Mouse (Mus musculus) ovary, postnatal 14 days (tissue): ENCODE measurements around the gene Tmc2.

Experiments used
- DNase-seq: peaks from one replicate; pipeline ENCODE4 v3.0.0; 2022; ENCODE audit warnings: low spot score

The Tmc2 gene

GRCm38 (mm10) chr2:130256762-130257161 is 61.8 kb downstream of the Tmc2 start:
- DNase-seq: no peak

- DNase-seq: no peak
Measured at GRCm38 (mm10) chr2:130260822-130261221, 65.8 kb downstream of the Tmc2 start.

- DNase-seq: no peak
Measured at GRCm38 (mm10) chr2:130261914-130262313, 66.9 kb downstream of the Tmc2 start.

- no peak for DNase-seq
Measured at GRCm38 (mm10) chr2:130262398-130262797, 67.4 kb downstream of the Tmc2 start.

GRCm38 (mm10) chr2:130265520-130265919 is 70.5 kb downstream of the Tmc2 start:
- no peak for DNase-seq

GRCm38 (mm10) chr2:130268074-130268473 is 73.1 kb downstream of the Tmc2 start:
- DNase-seq: no peak

GRCm38 (mm10) chr2:130273732-130274131 is 78.7 kb downstream of the Tmc2 start:
- DNase-seq: no peak

GRCm38 (mm10) chr2:130274149-130274861 is 79.3 kb downstream of the Tmc2 start, which contains the start of gene Nop56:
Gene Nop56 (plus strand): TSS chr2:130274430.
- DNase-seq: peak; percentile 99

GRCm38 (mm10) chr2:130274862-130275261 is 79.9 kb downstream of the Tmc2 start:
- no peak for DNase-seq

GRCm38 (mm10) chr2:130275649-130276048 is 80.7 kb downstream of the Tmc2 start:
- DNase-seq: peak; percentile 32

GRCm38 (mm10) chr2:130279600-130280091 is 84.7 kb downstream of the Tmc2 start:
- no peak for DNase-seq

GRCm38 (mm10) chr2:130280224-130280623 is 85.2 kb downstream of the Tmc2 start:
- DNase-seq: no peak

GRCm38 (mm10) chr2:130280818-130281217 is 85.8 kb downstream of the Tmc2 start:
- no peak for DNase-seq

- DNase-seq: peak; percentile 81
Measured at GRCm38 (mm10) chr2:130283854-130284654, 89.1 kb downstream of the Tmc2 start, which contains the start of gene Idh3b. Gene Idh3b (minus strand): TSS chr2:130284547.

- no peak for DNase-seq
Measured at GRCm38 (mm10) chr2:130289086-130289485, 94.1 kb downstream of the Tmc2 start.

GRCm38 (mm10) chr2:130291434-130291833 is 96.4 kb downstream of the Tmc2 start:
- peak; percentile 59 for DNase-seq

- no peak for DNase-seq
Measured at GRCm38 (mm10) chr2:130293009-130293408, 98.0 kb downstream of the Tmc2 start.

- no peak for DNase-seq
Measured at GRCm38 (mm10) chr2:130293486-130293885, 98.5 kb downstream of the Tmc2 start.

- DNase-seq: no peak
Measured at GRCm38 (mm10) chr2:130294218-130294935, 99.4 kb downstream of the Tmc2 start.

GRCm38 (mm10) chr2:130294936-130295277 is 99.9 kb downstream of the Tmc2 start, which contains the start of gene Ebf4:
Gene Ebf4 (plus strand): TSS chr2:130295169.
- DNase-seq: peak; percentile 41

- DNase-seq: peak; percentile 34
Measured at GRCm38 (mm10) chr2:130295331-130296133, 100.5 kb downstream of the Tmc2 start.
